Mouse (Mus musculus) liver, embryonic 14.5 days (tissue): Measurements from ENCODE around the gene Tas1r1.

Experiments
- CTCF ChIP-seq: IDR thresholded peaks from 2 replicates; pipeline ENCODE4 v1.5.1; 2016; ENCODE audit warnings: antibody characterized with exemption, low read depth, control low read depth
- EP300 ChIP-seq: IDR thresholded peaks from 2 replicates; pipeline ENCODE4 v1.6.1; 2016; ENCODE audit warnings: antibody characterized with exemption, low read depth

DNA sequence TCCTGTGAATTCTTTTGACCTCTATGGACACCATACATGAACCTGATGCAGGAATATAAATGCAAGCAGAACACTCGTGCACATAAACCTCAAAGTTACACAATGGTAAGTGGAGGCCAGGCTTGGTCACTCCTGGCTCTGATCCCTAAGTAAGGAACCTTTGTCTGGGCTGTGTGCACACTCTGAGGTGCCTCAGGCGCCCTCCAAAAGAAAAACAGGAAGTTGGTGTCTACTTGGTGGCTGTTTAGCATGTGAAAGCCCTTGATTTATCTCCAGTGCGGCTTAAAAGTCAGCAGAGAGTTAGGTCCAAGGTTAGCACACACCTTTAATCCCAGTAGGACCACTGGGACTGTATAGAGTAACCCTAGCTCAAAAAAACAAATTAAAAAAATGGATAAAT is 38.9 kb downstream of the Tas1r1 start:
- TF ChIP-seq CTCF (no peak), EP300 (no peak)
